Mouse (Mus musculus) heart, postnatal 0 days (tissue): ENCODE measurements around the gene Serpinf1. TPM values are rescaled to one million over a fixed set of nuclear protein-coding genes. Genes with fewer than 3 reads are reported as not detected.

Experiments
- ATAC-seq: fragments of 200-750 bp; cut with Nextera tagmentation; 2 replicates; pipeline ENCODE4 v1.8.0; 2017; ENCODE audit warnings: low read depth, moderate number of reproducible peaks, moderate library complexity; ENCODE audit not compliant: insufficient read depth
- DNase-seq: peaks from one replicate; pipeline ENCODE4 v3.0.0-alpha.2; 2016; ENCODE audit warnings: low spot score
- H3K27ac ChIP-seq: fragments of 300-500 bp; sonication (generic); 2 replicates; pipeline ENCODE4 v1.5.1; 2014; ENCODE audit warnings: low read depth, mild to moderate bottlenecking
- H3K27me3 ChIP-seq: fragments of 300-500 bp; sonication (generic); 2 replicates; pipeline ENCODE4 v1.6.1; 2014; ENCODE audit warnings: low read length, mixed read lengths; ENCODE audit not compliant: control insufficient read depth, insufficient read depth
- H3K36me3 ChIP-seq: fragments of 300-500 bp; sonication (generic); replicated peaks from 2 replicates; pipeline ENCODE4 v1.6.1; 2014; ENCODE audit warnings: low read length, mixed read lengths; ENCODE audit not compliant: control insufficient read depth, insufficient read depth
- H3K4me1 ChIP-seq: fragments of 300-500 bp; sonication (generic); 2 replicates; pipeline ENCODE4 v1.6.1; 2014; ENCODE audit warnings: antibody characterized with exemption; ENCODE audit not compliant: control insufficient read depth, insufficient read depth
- H3K4me2 ChIP-seq: fragments of 300-500 bp; sonication (generic); 2 replicates; pipeline ENCODE4 v1.6.1; 2014; ENCODE audit warnings: low read depth, mild to moderate bottlenecking, low read length, moderate library complexity
- H3K4me3 ChIP-seq: fragments of 300-500 bp; sonication (generic); 2 replicates; pipeline ENCODE4 v1.5.1; 2014; ENCODE audit warnings: low read depth, low read length
- H3K9ac ChIP-seq: fragments of 300-500 bp; sonication (generic); replicated peaks from 2 replicates; pipeline ENCODE4 v1.6.1; 2014; ENCODE audit warnings: low read depth, low read length, mixed read lengths
- H3K9me3 ChIP-seq: fragments of 300-500 bp; sonication (generic); replicated peaks from 2 replicates; pipeline ENCODE4 v1.6.1; 2016; ENCODE audit warnings: low read length; ENCODE audit not compliant: control insufficient read depth
- CTCF ChIP-seq: IDR thresholded peaks from 2 replicates; pipeline ENCODE4 v1.5.1; 2016; ENCODE audit warnings: antibody characterized with exemption, control low read depth, low read depth
- EP300 ChIP-seq: IDR thresholded peaks from 2 replicates; pipeline ENCODE4 v1.6.1; 2016; ENCODE audit warnings: antibody characterized with exemption, low read depth
- WGBS: fragments of 180-500 bp; shearing (Covaris S2); extraction: QIAGEN DNeasy Blood & Tissue Kit; methylation state at CpG from one replicate; pipeline ENCODE4 v1.1.7; 2014; 5-methylcytosine and 5-hydroxymethylcytosine counted together
- polyA plus RNA-seq: library from polyadenylated mRNA; unstranded; fragments of >200 nt; fragmentation: Nextera tagmentation; extraction: Ambion mirVana; gene quantifications from 2 replicates; pipeline ENCODE4 v1.2.1, GENCODE M21; 2015
- total RNA-seq: library from RNA; depleted of rRNA; stranded (reverse); fragments of >200 nt; gene quantifications from 2 replicates; pipeline ENCODE4 v1.2.3, GENCODE M21; 2014; ENCODE audit warnings: low replicate concordance; rRNA removed

Serpinf1 gene
- 27.3 and 112 TPM in 2 replicates for total RNA-seq
- polyA plus RNA-seq, result 20.4 and 24.4 TPM in 2 replicates

- Histone ChIP-seq H3K4me2 (peak within 1 kb of the TSS; percentile 31), H3K36me3 (no peaks in the 10 kb centered on the region), H3K27me3 (no peaks in the 10 kb centered on the region), H3K9me3 (no peaks in the 10 kb centered on the region), H3K9ac (no peak within 1 kb of the TSS), H3K4me1 (no peaks in the 10 kb centered on the region), H3K4me3 (peak within 1 kb of the TSS; percentile 18; the same call in 1 of the 2 replicates), H3K27ac (no peak within 1 kb of the TSS)
- TF ChIP-seq EP300 (no peak), CTCF (no peak)
- ATAC-seq (no peak), DNase-seq (no peak)
- WGBS, result 43% methylated on average over 10 of the region's 10 CpGs
Measured at GRCm38 (mm10) chr11:75422013-75422792, at the start of gene Serpinf1. TSS of gene Serpinf1 (minus strand) at chr11:75422701.

GRCm38 (mm10) chr11:75470675-75471074 lies 48.2 kb upstream of the Serpinf1 start:
- Histone ChIP-seq H3K9me3 (no peaks in the 10 kb centered on the region), H3K9ac (no peak overlapping the region), H3K4me2 (no peak overlapping the region), H3K27ac (no peak overlapping the region), H3K27me3 (no peaks in the 10 kb centered on the region), H3K4me3 (no peak overlapping the region), H3K4me1 (no peaks in the 10 kb centered on the region; the same call in 1 of the 2 replicates), H3K36me3 (peaks cover 4% of the 10 kb centered on the region)
- TF ChIP-seq EP300 (no peak), CTCF (no peak)
- ATAC-seq (no peak), DNase-seq (peak; percentile 46)
- 56% methylated on average over 3 of the region's 3 CpGs for WGBS

GRCm38 (mm10) chr11:75469261-75469660 lies 46.8 kb upstream of the Serpinf1 start:
- ATAC-seq (no peak), DNase-seq (no peak)
- H3K4me3 ChIP-seq, result no peak overlapping the region
- no peaks in the 10 kb centered on the region; the same call in 1 of the 2 replicates for H3K4me1 ChIP-seq
- H3K36me3 ChIP-seq, result peaks cover 19% of the 10 kb centered on the region
- no peaks in the 10 kb centered on the region for H3K9me3 ChIP-seq
- H3K27ac ChIP-seq, result no peak overlapping the region
- 95% methylated on average over 4 of the region's 4 CpGs for WGBS
- H3K9ac ChIP-seq, result no peak overlapping the region
- H3K27me3 ChIP-seq, result no peaks in the 10 kb centered on the region
- no peak overlapping the region for H3K4me2 ChIP-seq
- TF ChIP-seq EP300 (no peak), CTCF (no peak)

- no peak for DNase-seq
- H3K4me1 ChIP-seq, result peaks cover 5% of the 10 kb centered on the region
- peaks cover 26% of the 10 kb centered on the region for H3K36me3 ChIP-seq
- H3K4me3 ChIP-seq, result peak overlapping the region; percentile 47
- H3K4me2 ChIP-seq, result peak overlapping the region; percentile 73
- ATAC-seq, result no peak
- H3K9ac ChIP-seq, result peak overlapping the region; percentile 49
- 69% methylated on average over 7 of the region's 7 CpGs for WGBS
- H3K9me3 ChIP-seq, result no peaks in the 10 kb centered on the region
- TF ChIP-seq EP300, result no peak
- TF ChIP-seq CTCF, result no peak
- no peaks in the 10 kb centered on the region for H3K27me3 ChIP-seq
- H3K27ac ChIP-seq, result 0 out of 2 replicates have a peak overlapping the region, but pooled peaks have one; percentile 33
Measured at GRCm38 (mm10) chr11:75468410-75468809, 45.9 kb upstream of the Serpinf1 start.

GRCm38 (mm10) chr11:75467512-75468215 lies 45.2 kb upstream of the Serpinf1 start:
- DNase-seq (peak; percentile 80), ATAC-seq (peak; percentile 73)
- no peak for TF ChIP-seq CTCF
- no peak for TF ChIP-seq EP300
- Histone ChIP-seq H3K9ac (peak overlapping the region; percentile 49), H3K36me3 (peaks cover 27% of the 10 kb centered on the region), H3K9me3 (no peaks in the 10 kb centered on the region), H3K4me1 (peaks cover 11% of the 10 kb centered on the region), H3K4me2 (peak overlapping the region; percentile 73), H3K27me3 (no peaks in the 10 kb centered on the region), H3K27ac (peak overlapping the region; percentile 33; the same call in 1 of the 2 replicates), H3K4me3 (peak overlapping the region; percentile 47)
- 12% methylated on average over 19 of the region's 19 CpGs for WGBS
